ENCODE assay signal across 12 mouse cellular contexts in genomic region chr2:170027837-170028236, GRCm38 (mm10).
DNase-seq lines count a peak whose midpoint lies in the region; ATAC-seq and TF ChIP-seq lines count a peak whose summit lies in the region.
"Had no signal": no experiment of that assay in that cellular context is flagged by ENCODE, and none has a peak within 500 bp of the region (broad histone marks: within the 10 kb centered on the region; RNA-seq: fewer than 3 reads in every experiment).

No protein-coding gene starts in this region.

- H3K4me2 ChIP-seq in hindbrain, postnatal 0 days (ENCODE audit: low read depth, low read length): no peak overlapping the region
- H3K4me2 ChIP-seq: heart, embryonic 13.5 days; limb, embryonic 13.5 days; midbrain, embryonic 12.5 days had no signal

- DNase-seq in hindbrain, postnatal 0 days (ENCODE audit: low spot score): no peak
- DNase-seq in hindbrain, embryonic 10.5 days (ENCODE audit: low spot score): no peak
- DNase-seq in lung, postnatal 14 days: peak; percentile 28
- DNase-seq in lung, postnatal 10 days: no peak
- DNase-seq in ES-CJ7 (ENCODE audit: low read depth, low spot score): peak; percentile 64
- DNase-seq in embryo, embryonic 11 days: no peak
- DNase-seq in left cerebral cortex, adult 11 months (ENCODE audit: low spot score): no peak

- no peaks in the 10 kb centered on the region for H3K27me3 ChIP-seq in hindbrain, postnatal 0 days (ENCODE audit: insufficient read depth, low read length)
- H3K27me3 ChIP-seq in hindbrain, embryonic 10.5 days (ENCODE audit: insufficient read depth, poor library complexity, severe bottlenecking): no peaks in the 10 kb centered on the region
- H3K27me3 ChIP-seq: heart, embryonic 13.5 days; limb, embryonic 13.5 days; midbrain, embryonic 12.5 days; neural tube, embryonic 15.5 days had no signal

- ATAC-seq in hindbrain, postnatal 0 days: no peak
- ATAC-seq in megakaryocyte-erythroid progenitor cell, adult 5-6 weeks (replicated peaks; ENCODE audit: low FRiP score, low TSS enrichment, poor library complexity, severe bottlenecking): 0 out of 2 replicates have a peak, but pooled peaks have one; percentile 44

- no peak overlapping the region for H3K27ac ChIP-seq in hindbrain, postnatal 0 days
- no peak overlapping the region for H3K27ac ChIP-seq in hindbrain, embryonic 10.5 days
- H3K27ac ChIP-seq: heart, embryonic 13.5 days; limb, embryonic 13.5 days; midbrain, embryonic 12.5 days; neural tube, embryonic 15.5 days had no signal

- no peak overlapping the region for H3K4me3 ChIP-seq in hindbrain, postnatal 0 days (ENCODE audit: low read length)
- no peak overlapping the region for H3K4me3 ChIP-seq in hindbrain, embryonic 10.5 days
- H3K4me3 ChIP-seq: heart, embryonic 13.5 days; limb, embryonic 13.5 days; midbrain, embryonic 12.5 days; neural tube, embryonic 15.5 days had no signal

- H3K36me3 ChIP-seq in hindbrain, postnatal 0 days (ENCODE audit: insufficient read depth, low read length): no peaks in the 10 kb centered on the region
- H3K36me3 ChIP-seq in hindbrain, embryonic 10.5 days: no peaks in the 10 kb centered on the region
- H3K36me3 ChIP-seq: heart, embryonic 13.5 days; limb, embryonic 13.5 days; midbrain, embryonic 12.5 days; neural tube, embryonic 15.5 days had no signal

- H3K4me1 ChIP-seq in hindbrain, postnatal 0 days (ENCODE audit: insufficient read depth, low read length): no peaks in the 10 kb centered on the region
- H3K4me1 ChIP-seq in hindbrain, embryonic 10.5 days (replicated peaks): peaks cover 10% of the 10 kb centered on the region; the same call in 1 of the 2 replicates
- H3K4me1 ChIP-seq: heart, embryonic 13.5 days; midbrain, embryonic 12.5 days had no signal

- H3K9me3 ChIP-seq in hindbrain, postnatal 0 days (ENCODE audit: low read length): no peaks in the 10 kb centered on the region; the same call in 1 of the 2 replicates
- H3K9me3 ChIP-seq in hindbrain, embryonic 10.5 days: peaks cover 4% of the 10 kb centered on the region; the same call in 1 of the 2 replicates
- H3K9me3 ChIP-seq: midbrain, embryonic 12.5 days; neural tube, embryonic 15.5 days had no signal

- WGBS in hindbrain, postnatal 0 days: 90% methylated on average over 7 of the region's 7 CpGs
- 91% methylated on average over 7 of the region's 7 CpGs for WGBS in hindbrain, embryonic 10.5 days

- peak; percentile 57 for TF ChIP-seq CTCF in hindbrain, postnatal 0 days (IDR thresholded peaks at IDR 0.05; ENCODE audit: low read depth)

- no peak overlapping the region for H3K9ac ChIP-seq in hindbrain, postnatal 0 days (replicated peaks; ENCODE audit: low read length)
- H3K9ac ChIP-seq: heart, embryonic 13.5 days; limb, embryonic 13.5 days; midbrain, embryonic 12.5 days; neural tube, embryonic 15.5 days had no signal

Comparison
In these comparisons a context has a peak if more than half of its experiments do, and no peak if none do; other contexts are left out.
1. DNase-seq: peak in lung, postnatal 14 days (single experiment) and ES-CJ7 (single experiment); none in hindbrain, postnatal 0 days (single experiment), hindbrain, embryonic 10.5 days (single experiment), lung, postnatal 10 days (single experiment), embryo, embryonic 11 days (single experiment) and left cerebral cortex, adult 11 months (single experiment).